In the genomic region with DNA sequence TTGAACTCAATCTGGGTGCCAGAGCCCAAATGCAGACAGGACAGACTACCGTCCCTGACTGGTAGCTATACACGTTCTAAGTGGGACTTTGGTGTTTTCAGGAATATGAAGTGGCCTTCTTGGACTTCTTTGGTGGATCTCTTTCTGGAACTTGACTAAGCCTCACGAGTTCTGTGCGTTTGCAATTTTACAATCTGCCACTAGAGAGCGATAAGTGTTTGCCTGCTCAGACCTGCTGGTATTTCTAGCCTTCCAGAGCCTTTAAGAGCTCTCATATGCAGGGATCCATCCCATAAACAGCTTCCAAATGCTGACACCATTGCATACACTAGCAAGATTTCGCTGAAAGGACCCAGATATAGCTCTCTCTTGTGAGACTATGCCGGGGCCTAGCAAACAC, we compare ENCODE assay signal across 10 mouse cellular contexts. TPM values are rescaled to one million over a fixed set of nuclear protein-coding genes. Genes with fewer than 3 reads are reported as not detected.
DNase-seq lines count a peak whose midpoint lies in the region; ATAC-seq and TF ChIP-seq lines count a peak whose summit lies in the region.
"Not testable (repeated sequence)": the region's sequence is repeated elsewhere in the genome, so short reads cannot be mapped to it uniquely, and the experiment has no call there.
"Had no signal": no experiment of that assay in that cellular context is flagged by ENCODE, and none has a peak within 500 bp of the region (broad histone marks: within the 10 kb centered on the region; RNA-seq: fewer than 3 reads in every experiment).

No protein-coding gene starts in this region.

- H3K4me2 ChIP-seq in liver, embryonic 14.5 days (ENCODE audit: low read depth); neural tube, embryonic 11.5 days (ENCODE audit: low read depth): not testable (repeated sequence)

- not testable (repeated sequence) for H3K4me1 ChIP-seq in forebrain, embryonic 10.5 days; liver, embryonic 14.5 days (replicated peaks; ENCODE audit: control insufficient read depth in 2 of 2, insufficient read depth in 2 of 2, low read length in 1 of 2); neural tube, embryonic 11.5 days (ENCODE audit: control insufficient read depth, insufficient read depth, low read length)

- H3K27me3 ChIP-seq in forebrain, embryonic 10.5 days (ENCODE audit: poor library complexity, severe bottlenecking); liver, embryonic 14.5 days (ENCODE audit: control insufficient read depth, insufficient read depth, low read length); neural tube, embryonic 11.5 days (ENCODE audit: control insufficient read depth, insufficient read depth, low read length): not testable (repeated sequence)

- not testable (repeated sequence) for H3K9ac ChIP-seq in liver, embryonic 14.5 days (replicated peaks); neural tube, embryonic 11.5 days (ENCODE audit: low read length)

- TF ChIP-seq CTCF in liver, embryonic 14.5 days (IDR thresholded peaks at IDR 0.05; ENCODE audit: low read depth), result peak; percentile 71

- 15% methylated on average over 7 of the region's 7 CpGs for WGBS in forebrain, embryonic 10.5 days
- WGBS in liver, embryonic 14.5 days (ENCODE audit: insufficient replicate concordance), result 8% methylated on average over 7 of the region's 7 CpGs
- WGBS in neural tube, embryonic 11.5 days, result 28% methylated on average over 7 of the region's 7 CpGs

- intact Hi-C loops in heart, postnatal 10 days (cut with DNase I), result loop anchor here (1.0 to 2.0 kb wide), 2 partner anchors 34 to 108 kb away; no protein-coding TSS in a partner anchor

- not testable (repeated sequence) for H3K36me3 ChIP-seq in forebrain, embryonic 10.5 days (replicated peaks); liver, embryonic 14.5 days (replicated peaks; ENCODE audit: control insufficient read depth, insufficient read depth, low read depth); neural tube, embryonic 11.5 days (ENCODE audit: control insufficient read depth, insufficient read depth, low read length)

- ATAC-seq in liver, embryonic 14.5 days (ENCODE audit: insufficient read depth); neural tube, embryonic 11.5 days (ENCODE audit: insufficient read depth, low FRiP score, low TSS enrichment): not testable (repeated sequence)

- not testable (repeated sequence) for H3K4me3 ChIP-seq in forebrain, embryonic 10.5 days; liver, embryonic 14.5 days (ENCODE audit: insufficient read depth in 1 of 2, low read depth in 2 of 2, low read length in 2 of 2); neural tube, embryonic 11.5 days (ENCODE audit: low read depth, low read length)

- H3K9me3 ChIP-seq in forebrain, embryonic 10.5 days; liver, embryonic 14.5 days (ENCODE audit: control insufficient read depth, low read length); neural tube, embryonic 11.5 days (ENCODE audit: control insufficient read depth, low read length): not testable (repeated sequence)

- TF ChIP-seq EP300 in liver, embryonic 14.5 days (IDR thresholded peaks at IDR 0.05; ENCODE audit: low read depth), result not testable (repeated sequence)

- DNase-seq in MEL-GATA-1-ER (ENCODE audit: extremely low read depth, low read depth), result peak; percentile 44
- DNase-seq in cerebellum, adult 11 months, result peak; percentile 39
- peak; percentile 20 for DNase-seq in forebrain, embryonic 10.5 days (ENCODE audit: extremely low spot score, low spot score)
- DNase-seq in heart, postnatal 10 days, result peak; percentile 70 to 79
- peak; percentile 65 to 73 for DNase-seq in kidney, postnatal 36 days
- peak in 1 of 3 experiments; percentile 23 for DNase-seq in liver, embryonic 14.5 days (ENCODE audit: low read depth in 3 of 3, low spot score in 3 of 3)
- DNase-seq in neural tube, embryonic 11.5 days (ENCODE audit: low spot score), result peak; percentile 50
- peak; percentile 45 for DNase-seq in thymus, postnatal 25 days

- H3K27ac ChIP-seq in forebrain, embryonic 10.5 days; liver, embryonic 14.5 days; neural tube, embryonic 11.5 days (ENCODE audit: low read depth, low read length): not testable (repeated sequence)

RNA-seq across cellular contexts. Expression of a gene that starts 18.1 kb away (rescaled TPM):
- 61.7 and 71.1 TPM in 2 replicates for polyA plus RNA-seq in forebrain, embryonic 10.5 days (2016; fragmentation: Nextera tagmentation; extraction: Ambion mirVana)
- total RNA-seq in heart, postnatal 10 days (2021), result 100 to 1,000 TPM; 352 to 392 TPM
- 45.9 and 50.5 TPM in 2 replicates for polyA plus RNA-seq in liver, embryonic 14.5 days (2012; rRNA removed)
- 150 and 151 TPM in 2 replicates for polyA plus RNA-seq in liver, embryonic 14.5 days (2014; fragmentation: Nextera tagmentation; extraction: Ambion mirVana)
- polyA plus RNA-seq in neural tube, embryonic 11.5 days (2014; fragmentation: Nextera tagmentation; extraction: Ambion mirVana), result 114 and 128 TPM in 2 replicates

RNA-seq across cellular contexts. Expression of a gene that starts 28.8 kb away (rescaled TPM):
- polyA plus RNA-seq in forebrain, embryonic 10.5 days (2016; fragmentation: Nextera tagmentation; extraction: Ambion mirVana), result not detected in 2 replicates
- total RNA-seq in heart, postnatal 10 days (2021), result not detected
- 0.04 TPM in 1 of 2 replicates, not detected in the other for polyA plus RNA-seq in liver, embryonic 14.5 days (2012; rRNA removed)
- polyA plus RNA-seq in liver, embryonic 14.5 days (2014; fragmentation: Nextera tagmentation; extraction: Ambion mirVana), result not detected in 2 replicates
- polyA plus RNA-seq in neural tube, embryonic 11.5 days (2014; fragmentation: Nextera tagmentation; extraction: Ambion mirVana), result not detected in 2 replicates
- total RNA-seq: hematopoietic stem cell, adult 5-6 weeks had no signal
- polyA plus RNA-seq: embryonic facial prominence, embryonic 13.5 days had no signal

RNA-seq across cellular contexts. Expression of a gene that starts 46.3 kb away (rescaled TPM):
- polyA plus RNA-seq in forebrain, embryonic 10.5 days (2016; fragmentation: Nextera tagmentation; extraction: Ambion mirVana), result 58.6 and 62.9 TPM in 2 replicates
- total RNA-seq in heart, postnatal 10 days (2021), result 10 to 100 TPM; 22.8 to 29.7 TPM
- 39.5 and 46.9 TPM in 2 replicates for polyA plus RNA-seq in liver, embryonic 14.5 days (2012; rRNA removed)
- polyA plus RNA-seq in liver, embryonic 14.5 days (2014; fragmentation: Nextera tagmentation; extraction: Ambion mirVana), result 51.7 and 51.9 TPM in 2 replicates
- 67.1 and 67.3 TPM in 2 replicates for polyA plus RNA-seq in neural tube, embryonic 11.5 days (2014; fragmentation: Nextera tagmentation; extraction: Ambion mirVana)
